Comparison of ENCODE assay signal across 12 mouse cellular contexts in the genomic region with DNA sequence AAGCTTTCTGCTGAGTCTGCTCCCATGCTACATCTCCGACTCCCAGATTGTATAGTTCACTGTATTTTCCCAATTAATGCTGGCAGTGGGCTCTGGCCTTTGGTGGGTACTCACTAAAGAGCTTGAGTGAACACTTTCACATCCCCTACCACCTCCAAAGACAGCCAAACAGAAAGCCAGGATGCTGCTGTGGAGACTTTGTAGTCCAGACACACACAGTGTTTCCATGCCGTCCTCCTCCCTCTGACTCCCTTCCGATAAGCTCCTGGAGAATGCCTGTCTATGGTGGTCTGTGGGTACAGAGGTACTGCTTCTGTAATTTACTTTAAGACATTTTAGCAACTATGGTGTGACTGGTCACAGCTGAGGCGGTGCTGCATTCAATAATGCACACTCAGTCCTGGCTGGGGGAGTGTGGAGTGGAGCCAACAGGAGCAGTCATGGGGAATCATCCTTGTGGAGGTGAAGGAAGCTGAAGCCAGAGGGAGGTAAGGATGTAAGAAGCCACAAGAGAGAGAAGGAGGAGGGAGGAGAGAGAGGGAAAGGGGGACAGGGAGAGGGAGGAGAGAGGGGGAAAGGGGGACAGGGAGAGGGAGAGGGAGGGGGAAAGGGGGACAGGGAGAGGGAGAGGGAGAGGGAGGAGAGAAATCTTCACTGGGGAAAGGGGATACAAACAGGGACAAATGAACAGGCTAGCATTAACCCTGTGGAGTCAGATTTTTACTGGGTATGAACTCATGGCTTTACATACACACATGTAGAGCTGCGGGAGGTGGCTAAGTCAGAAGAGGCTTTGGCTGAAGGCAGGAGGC. TPM values are rescaled to one million over a fixed set of nuclear protein-coding genes. Genes with fewer than 3 reads are reported as not detected.
DNase-seq lines count a peak whose midpoint lies in the region; ATAC-seq and TF ChIP-seq lines count a peak whose summit lies in the region.
"Had no signal": no experiment of that assay in that cellular context is flagged by ENCODE, and none has a peak within 500 bp of the region (broad histone marks: within the 10 kb centered on the region; RNA-seq: fewer than 3 reads in every experiment).

No protein-coding gene starts in this region.

- no peak overlapping the region for H3K4me3 ChIP-seq in hindbrain, embryonic 14.5 days (replicated peaks; ENCODE audit: low read length)
- no peak overlapping the region for H3K4me3 ChIP-seq in hindbrain, embryonic 13.5 days
- H3K4me3 ChIP-seq in midbrain, embryonic 13.5 days (replicated peaks): no peak overlapping the region
- H3K4me3 ChIP-seq in midbrain, embryonic 15.5 days: no peak overlapping the region
- H3K4me3 ChIP-seq in forebrain, postnatal 0 days (ENCODE audit: low read depth, low read length): no peak overlapping the region
- no peak overlapping the region for H3K4me3 ChIP-seq in liver, embryonic 12.5 days
- H3K4me3 ChIP-seq: limb, embryonic 13.5 days had no signal

- 72% methylated on average over 5 of the region's 5 CpGs for WGBS in hindbrain, embryonic 14.5 days
- WGBS in hindbrain, embryonic 13.5 days: 75% methylated on average over 5 of the region's 5 CpGs
- 69% methylated on average over 5 of the region's 5 CpGs for WGBS in midbrain, embryonic 13.5 days
- 63% methylated on average over 5 of the region's 5 CpGs for WGBS in midbrain, embryonic 15.5 days
- WGBS in forebrain, postnatal 0 days: 55% methylated on average over 5 of the region's 5 CpGs
- 74% methylated on average over 5 of the region's 5 CpGs for WGBS in liver, embryonic 12.5 days (ENCODE audit: insufficient replicate concordance)

- ATAC-seq in hindbrain, embryonic 14.5 days (ENCODE audit: low FRiP score): peak; percentile 38; the same call in 1 of the 2 replicates
- ATAC-seq in hindbrain, embryonic 13.5 days (ENCODE audit: low FRiP score): no peak
- 0 out of 2 replicates have a peak, but pooled peaks have one; percentile 14 for ATAC-seq in midbrain, embryonic 13.5 days
- ATAC-seq in midbrain, embryonic 15.5 days (replicated peaks): no peak
- ATAC-seq in forebrain, postnatal 0 days: peak; percentile 50
- ATAC-seq in liver, embryonic 12.5 days: no peak
- ATAC-seq: liver, postnatal 0 days had no signal

- no peaks in the 10 kb centered on the region for H3K4me1 ChIP-seq in hindbrain, embryonic 14.5 days (replicated peaks; ENCODE audit: control insufficient read depth, insufficient read depth, low read length)
- H3K4me1 ChIP-seq in hindbrain, embryonic 13.5 days (replicated peaks): no peaks in the 10 kb centered on the region
- H3K4me1 ChIP-seq in midbrain, embryonic 13.5 days (replicated peaks): no peaks in the 10 kb centered on the region
- H3K4me1 ChIP-seq in midbrain, embryonic 15.5 days: no peaks in the 10 kb centered on the region
- H3K4me1 ChIP-seq in forebrain, postnatal 0 days (ENCODE audit: insufficient read depth): no peaks in the 10 kb centered on the region
- no peaks in the 10 kb centered on the region for H3K4me1 ChIP-seq in liver, embryonic 12.5 days
- H3K4me1 ChIP-seq: limb, embryonic 13.5 days had no signal

- no peak for TF ChIP-seq CTCF in forebrain, postnatal 0 days (IDR thresholded peaks at IDR 0.05; ENCODE audit: low read depth)

- no peak overlapping the region for H3K4me2 ChIP-seq in hindbrain, embryonic 14.5 days (replicated peaks)
- H3K4me2 ChIP-seq in hindbrain, embryonic 13.5 days: no peak overlapping the region
- H3K4me2 ChIP-seq in midbrain, embryonic 13.5 days (replicated peaks): no peak overlapping the region
- H3K4me2 ChIP-seq in midbrain, embryonic 15.5 days: no peak overlapping the region
- no peak overlapping the region for H3K4me2 ChIP-seq in forebrain, postnatal 0 days (ENCODE audit: low read depth)
- H3K4me2 ChIP-seq in liver, embryonic 12.5 days: no peak overlapping the region
- H3K4me2 ChIP-seq: limb, embryonic 13.5 days had no signal

- H3K9ac ChIP-seq in hindbrain, embryonic 14.5 days: no peak overlapping the region
- no peak overlapping the region for H3K9ac ChIP-seq in hindbrain, embryonic 13.5 days
- no peak overlapping the region for H3K9ac ChIP-seq in midbrain, embryonic 13.5 days (replicated peaks)
- H3K9ac ChIP-seq in midbrain, embryonic 15.5 days: no peak overlapping the region
- no peak overlapping the region for H3K9ac ChIP-seq in forebrain, postnatal 0 days
- H3K9ac ChIP-seq in liver, embryonic 12.5 days: no peak overlapping the region
- H3K9ac ChIP-seq: limb, embryonic 13.5 days; liver, postnatal 0 days had no signal

- no peaks in the 10 kb centered on the region for H3K27me3 ChIP-seq in hindbrain, embryonic 14.5 days (ENCODE audit: control insufficient read depth, insufficient read depth, low read length)
- no peaks in the 10 kb centered on the region for H3K27me3 ChIP-seq in hindbrain, embryonic 13.5 days
- no peaks in the 10 kb centered on the region for H3K27me3 ChIP-seq in midbrain, embryonic 13.5 days
- H3K27me3 ChIP-seq in midbrain, embryonic 15.5 days (replicated peaks): no peaks in the 10 kb centered on the region
- H3K27me3 ChIP-seq in forebrain, postnatal 0 days (ENCODE audit: insufficient read depth, low read length): no peaks in the 10 kb centered on the region
- no peaks in the 10 kb centered on the region for H3K27me3 ChIP-seq in liver, embryonic 12.5 days (replicated peaks)
- H3K27me3 ChIP-seq: limb, embryonic 13.5 days had no signal

- H3K27ac ChIP-seq in hindbrain, embryonic 14.5 days: no peak overlapping the region
- no peak overlapping the region for H3K27ac ChIP-seq in hindbrain, embryonic 13.5 days
- H3K27ac ChIP-seq in midbrain, embryonic 13.5 days: no peak overlapping the region
- H3K27ac ChIP-seq in midbrain, embryonic 15.5 days: no peak overlapping the region
- no peak overlapping the region for H3K27ac ChIP-seq in forebrain, postnatal 0 days (ENCODE audit: low read depth, low read length)
- no peak overlapping the region for H3K27ac ChIP-seq in liver, embryonic 12.5 days
- H3K27ac ChIP-seq: limb, embryonic 13.5 days had no signal

- no peak for DNase-seq in hindbrain, embryonic 14.5 days (ENCODE audit: low spot score)
- no peak for DNase-seq in forebrain, postnatal 0 days
- no peak for DNase-seq in lung, postnatal 25 days (ENCODE audit: low spot score)
- DNase-seq: adrenal gland, postnatal 36 days; liver, postnatal 0 days had no signal

- no peaks in the 10 kb centered on the region for H3K9me3 ChIP-seq in hindbrain, embryonic 14.5 days (ENCODE audit: control insufficient read depth, low read length)
- H3K9me3 ChIP-seq in hindbrain, embryonic 13.5 days: no peaks in the 10 kb centered on the region
- H3K9me3 ChIP-seq in midbrain, embryonic 13.5 days: no peaks in the 10 kb centered on the region
- H3K9me3 ChIP-seq in midbrain, embryonic 15.5 days: no peaks in the 10 kb centered on the region
- no peaks in the 10 kb centered on the region for H3K9me3 ChIP-seq in forebrain, postnatal 0 days (ENCODE audit: low read length)
- H3K9me3 ChIP-seq in liver, embryonic 12.5 days (replicated peaks): no peaks in the 10 kb centered on the region
- H3K9me3 ChIP-seq: G1E; limb, embryonic 13.5 days had no signal

- no peaks in the 10 kb centered on the region for H3K36me3 ChIP-seq in hindbrain, embryonic 14.5 days (replicated peaks; ENCODE audit: control insufficient read depth, insufficient read depth)
- no peaks in the 10 kb centered on the region for H3K36me3 ChIP-seq in hindbrain, embryonic 13.5 days
- no peaks in the 10 kb centered on the region for H3K36me3 ChIP-seq in midbrain, embryonic 13.5 days
- H3K36me3 ChIP-seq in midbrain, embryonic 15.5 days (replicated peaks): no peaks in the 10 kb centered on the region
- H3K36me3 ChIP-seq in forebrain, postnatal 0 days (ENCODE audit: insufficient read depth): no peaks in the 10 kb centered on the region
- no peaks in the 10 kb centered on the region for H3K36me3 ChIP-seq in liver, embryonic 12.5 days
- H3K36me3 ChIP-seq: G1E; limb, embryonic 13.5 days had no signal

RNA-seq across cellular contexts. Expression of a gene that starts 32.2 kb away (rescaled TPM):
- 0.17 and 0.33 TPM in 2 replicates for polyA plus RNA-seq in hindbrain, embryonic 14.5 days (2014; fragmentation: Nextera tagmentation; extraction: Ambion mirVana)
- polyA plus RNA-seq in hindbrain, embryonic 13.5 days (2015; fragmentation: Nextera tagmentation; extraction: Ambion mirVana): 0.06 and 0.29 TPM in 2 replicates
- polyA plus RNA-seq in midbrain, embryonic 13.5 days (2015; fragmentation: Nextera tagmentation; extraction: Ambion mirVana): 0.12 and 0.27 TPM in 2 replicates
- 0.10 and 0.20 TPM in 2 replicates for polyA plus RNA-seq in midbrain, embryonic 15.5 days (2015; fragmentation: Nextera tagmentation; extraction: Ambion mirVana)
- 0.46 and 0.86 TPM in 2 replicates for total RNA-seq in forebrain, postnatal 0 days (2014; rRNA removed)
- polyA plus RNA-seq in forebrain, postnatal 0 days (2015; fragmentation: Nextera tagmentation; extraction: Ambion mirVana): 0.11 and 0.35 TPM in 2 replicates
- 0.05 TPM in 1 of 2 replicates, not detected in the other for polyA plus RNA-seq in liver, embryonic 12.5 days (2016; fragmentation: Nextera tagmentation; extraction: Ambion mirVana)
- polyA plus RNA-seq: G1E; heart, embryonic 16.5 days had no signal

RNA-seq across cellular contexts. Expression of a gene that starts 52.2 kb away (rescaled TPM):
- polyA plus RNA-seq in hindbrain, embryonic 14.5 days (2014; fragmentation: Nextera tagmentation; extraction: Ambion mirVana): 68.9 and 73.3 TPM in 2 replicates
- polyA plus RNA-seq in hindbrain, embryonic 13.5 days (2015; fragmentation: Nextera tagmentation; extraction: Ambion mirVana): 88.1 and 92.7 TPM in 2 replicates
- polyA plus RNA-seq in midbrain, embryonic 13.5 days (2015; fragmentation: Nextera tagmentation; extraction: Ambion mirVana): 84.1 and 84.6 TPM in 2 replicates
- 81.6 and 83.6 TPM in 2 replicates for polyA plus RNA-seq in midbrain, embryonic 15.5 days (2015; fragmentation: Nextera tagmentation; extraction: Ambion mirVana)
- total RNA-seq in forebrain, postnatal 0 days (2014; rRNA removed): 66.7 and 78.1 TPM in 2 replicates
- 50.5 and 64.4 TPM in 2 replicates for polyA plus RNA-seq in forebrain, postnatal 0 days (2015; fragmentation: Nextera tagmentation; extraction: Ambion mirVana)
- polyA plus RNA-seq in liver, embryonic 12.5 days (2016; fragmentation: Nextera tagmentation; extraction: Ambion mirVana): 43.1 and 43.5 TPM in 2 replicates

Comparison
In these comparisons a context has a peak if more than half of its experiments do, and no peak if none do; other contexts are left out.
1. ATAC-seq: peak in hindbrain, embryonic 14.5 days (single experiment), midbrain, embryonic 13.5 days (single experiment) and forebrain, postnatal 0 days (single experiment); none in hindbrain, embryonic 13.5 days (single experiment), midbrain, embryonic 15.5 days (single experiment) and liver, embryonic 12.5 days (single experiment).